Mouse (Mus musculus): Measurements from ENCODE around the gene Qsox2. TPM values are rescaled to one million over a fixed set of nuclear protein-coding genes. Genes with fewer than 3 reads are reported as not detected.

The Qsox2 gene
- polyA plus RNA-seq (2014; fragmentation: Illumina TruSeq; extraction: RNeasy Lipid Tissue Mini Kit (QIAGEN cat#74804); ENCODE audit: low read depth, low replicate concordance): 2.5 TPM

GRCm38 (mm10) chr2:26237290-26237782 is at the start of gene Qsox2:
Gene Qsox2 (minus strand): TSS chr2:26237525.

DNA sequence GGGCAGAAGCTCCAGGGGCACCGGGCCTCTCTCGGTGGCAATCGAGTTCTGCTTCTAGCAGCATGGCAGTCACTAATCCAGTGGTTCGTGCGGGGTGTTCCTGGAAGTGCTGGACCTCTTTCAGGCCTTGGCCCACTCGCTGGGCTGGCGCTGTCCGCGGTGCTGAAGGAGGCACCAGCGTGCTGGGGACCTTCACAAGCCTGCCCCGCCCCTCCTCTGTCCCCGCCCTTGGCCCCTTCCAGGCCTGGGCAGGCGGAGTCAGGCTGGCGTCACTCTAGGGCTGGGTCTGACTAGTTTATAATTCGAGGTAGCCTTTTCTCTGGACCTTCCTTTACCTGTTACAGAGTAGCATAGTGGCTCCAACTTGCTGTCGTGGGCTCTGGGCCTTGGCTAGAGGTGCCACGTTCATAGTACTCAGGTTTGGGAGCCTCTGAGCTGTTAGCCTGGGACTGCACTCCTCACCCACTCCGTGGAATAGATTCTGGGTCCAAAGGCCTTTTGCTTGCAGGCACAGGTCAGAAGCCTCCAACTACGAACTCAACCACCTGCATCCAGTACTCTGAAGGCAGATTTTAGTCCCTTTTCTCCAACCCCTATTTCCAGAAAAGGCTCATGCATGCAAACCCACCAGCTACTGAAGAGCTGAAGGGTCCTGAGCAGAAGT is 29.1 kb downstream of the Qsox2 start, which contains the start of gene Lhx3:
TSS of gene Lhx3 (minus strand) at position 164 of the 664 bp plus-strand sequence.

Other genes with a start within 250 kb of the Qsox2 start
- gene Ubac1, start 215.8 kb downstream of the Qsox2 start, polyA plus RNA-seq (2014; fragmentation: Illumina TruSeq; extraction: RNeasy Lipid Tissue Mini Kit (QIAGEN cat#74804); ENCODE audit: low read depth, low replicate concordance): 15.8 TPM
- 6.3 TPM for gene Nacc2, start 114.3 kb downstream of the Qsox2 start, polyA plus RNA-seq (2014; fragmentation: Illumina TruSeq; extraction: RNeasy Lipid Tissue Mini Kit (QIAGEN cat#74804); ENCODE audit: low read depth, low replicate concordance)
- not detected for gene Lhx3, start 29.2 kb downstream of the Qsox2 start, polyA plus RNA-seq (2014; fragmentation: Illumina TruSeq; extraction: RNeasy Lipid Tissue Mini Kit (QIAGEN cat#74804); ENCODE audit: low read depth, low replicate concordance)
- not detected for gene Ccdc187, start 57.0 kb upstream of the Qsox2 start, polyA plus RNA-seq (2014; fragmentation: Illumina TruSeq; extraction: RNeasy Lipid Tissue Mini Kit (QIAGEN cat#74804); ENCODE audit: low read depth, low replicate concordance)
- 0.42 TPM for gene Gpsm1, start 78.0 kb upstream of the Qsox2 start, polyA plus RNA-seq (2014; fragmentation: Illumina TruSeq; extraction: RNeasy Lipid Tissue Mini Kit (QIAGEN cat#74804); ENCODE audit: low read depth, low replicate concordance)
- gene Dnlz, start 114.6 kb upstream of the Qsox2 start, polyA plus RNA-seq (2014; fragmentation: Illumina TruSeq; extraction: RNeasy Lipid Tissue Mini Kit (QIAGEN cat#74804); ENCODE audit: low read depth, low replicate concordance): 1.2 TPM
- gene Card9, start 123.4 kb upstream of the Qsox2 start, polyA plus RNA-seq (2014; fragmentation: Illumina TruSeq; extraction: RNeasy Lipid Tissue Mini Kit (QIAGEN cat#74804); ENCODE audit: low read depth, low replicate concordance): not detected
- gene Snapc4, start 143.1 kb upstream of the Qsox2 start, polyA plus RNA-seq (2014; fragmentation: Illumina TruSeq; extraction: RNeasy Lipid Tissue Mini Kit (QIAGEN cat#74804); ENCODE audit: low read depth, low replicate concordance): 3.6 TPM
- gene Entr1, start 151.8 kb upstream of the Qsox2 start, polyA plus RNA-seq (2014; fragmentation: Illumina TruSeq; extraction: RNeasy Lipid Tissue Mini Kit (QIAGEN cat#74804); ENCODE audit: low read depth, low replicate concordance): 17.3 TPM
- gene Pmpca, start 151.8 kb upstream of the Qsox2 start, polyA plus RNA-seq (2014; fragmentation: Illumina TruSeq; extraction: RNeasy Lipid Tissue Mini Kit (QIAGEN cat#74804); ENCODE audit: low read depth, low replicate concordance): 60.6 TPM
- 4.9 TPM for gene Inpp5e, start 171.7 kb upstream of the Qsox2 start, polyA plus RNA-seq (2014; fragmentation: Illumina TruSeq; extraction: RNeasy Lipid Tissue Mini Kit (QIAGEN cat#74804); ENCODE audit: low read depth, low replicate concordance)
- 49.1 TPM for gene Sec16a, start 207.7 kb upstream of the Qsox2 start, polyA plus RNA-seq (2014; fragmentation: Illumina TruSeq; extraction: RNeasy Lipid Tissue Mini Kit (QIAGEN cat#74804); ENCODE audit: low read depth, low replicate concordance)